Mouse (Mus musculus) liver, embryonic 12.5 days (tissue): ENCODE results near the gene Pald1. TPM values are rescaled to one million over a fixed set of nuclear protein-coding genes. Genes with fewer than 3 reads are reported as not detected.
A peak's percentile ranks its signal among the peaks of the same experiment; 100 is the strongest.

Experiments
- ATAC-seq: fragments of 200-750 bp; cut with Nextera tagmentation; 2 replicates; pipeline ENCODE4 v1.8.0; 2017; ENCODE audit warnings: moderate number of reproducible peaks, mild to moderate bottlenecking, moderate library complexity
- H3K27ac ChIP-seq: fragments of 300-500 bp; sonication (generic); 2 replicates; pipeline ENCODE4 v1.5.1; 2016; ENCODE audit warnings: mild to moderate bottlenecking
- H3K27me3 ChIP-seq: fragments of 300-500 bp; sonication (generic); replicated peaks from 2 replicates; pipeline ENCODE4 v1.6.1; 2016; ENCODE audit warnings: mild to moderate bottlenecking, moderate library complexity
- H3K36me3 ChIP-seq: fragments of 300-500 bp; sonication (generic); 2 replicates; pipeline ENCODE4 v1.6.1; 2016; ENCODE audit warnings: mild to moderate bottlenecking, moderate library complexity
- H3K4me1 ChIP-seq: fragments of 300-500 bp; sonication (generic); 2 replicates; pipeline ENCODE4 v1.6.1; 2016
- H3K4me2 ChIP-seq: fragments of 300-500 bp; sonication (generic); 2 replicates; pipeline ENCODE4 v1.6.1; 2016; ENCODE audit warnings: mild to moderate bottlenecking, moderate library complexity
- H3K4me3 ChIP-seq: fragments of 300-500 bp; sonication (generic); 2 replicates; pipeline ENCODE4 v1.5.1; 2016; ENCODE audit warnings: mild to moderate bottlenecking, moderate library complexity
- H3K9ac ChIP-seq: fragments of 300-500 bp; sonication (generic); 2 replicates; pipeline ENCODE4 v1.6.1; 2016; ENCODE audit warnings: mild to moderate bottlenecking, moderate library complexity
- H3K9me3 ChIP-seq: fragments of 300-500 bp; sonication (generic); replicated peaks from 2 replicates; pipeline ENCODE4 v1.6.1; 2016; ENCODE audit warnings: mild to moderate bottlenecking, moderate library complexity
- WGBS: fragments of 180-500 bp; shearing (Covaris S2); methylation state at CpG from one replicate; pipeline ENCODE4 v1.1.7; 2016; ENCODE audit not compliant: insufficient replicate concordance; 5-methylcytosine and 5-hydroxymethylcytosine counted together
- polyA plus RNA-seq: library from polyadenylated mRNA; unstranded; fragments of >200 nt; fragmentation: Nextera tagmentation; extraction: Ambion mirVana; gene quantifications from 2 replicates; pipeline ENCODE4 v1.2.1, GENCODE M21; 2016

Gene Pald1
- polyA plus RNA-seq, 1 experiment from 2014 or later = 12.1 TPM

DNA sequence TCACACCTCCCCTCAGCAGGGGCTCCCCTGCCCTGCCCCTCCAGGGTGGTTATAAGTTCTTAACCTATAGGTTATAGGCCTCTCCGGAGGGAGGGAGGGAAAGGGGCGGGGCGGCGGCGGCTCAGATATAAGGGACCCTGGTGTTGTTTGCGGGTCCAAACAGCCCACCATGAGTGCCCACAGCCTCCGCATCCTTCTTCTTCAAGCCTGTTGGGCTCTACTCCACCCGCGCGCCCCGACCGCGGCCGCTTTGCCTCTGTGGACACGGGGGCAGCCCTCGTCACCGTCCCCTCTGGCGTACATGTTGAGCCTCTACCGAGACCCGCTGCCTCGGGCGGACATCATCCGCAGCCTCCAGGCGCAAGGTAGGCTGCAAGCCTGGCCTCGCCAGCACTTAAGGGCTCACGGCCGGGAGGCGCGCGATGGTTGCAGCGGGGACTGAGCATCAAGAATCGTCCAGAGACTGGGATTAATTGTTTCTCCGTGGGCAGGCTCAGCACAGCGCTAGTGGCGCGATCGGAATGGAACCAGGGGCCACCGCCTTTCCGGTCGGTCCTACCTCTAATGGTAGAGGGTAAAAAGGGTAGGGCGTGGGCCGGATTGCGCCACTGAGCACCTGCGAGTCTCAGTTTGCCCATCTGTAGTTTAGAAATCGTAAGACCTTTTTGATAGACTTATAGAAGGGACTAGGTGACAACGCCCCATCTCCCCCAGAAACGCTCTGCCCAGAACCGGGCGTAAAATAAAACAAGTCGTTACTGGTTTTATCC, 35.0 kb upstream of the Pald1 start:
- peaks cover 56% of the 10 kb centered on the region for H3K4me1 ChIP-seq
- WGBS = 1% methylated on average over 50 of the region's 50 CpGs
- no peaks in the 10 kb centered on the region for H3K36me3 ChIP-seq
- H3K9me3 ChIP-seq = no peaks in the 10 kb centered on the region
- peak overlapping the region; percentile 81 for H3K4me2 ChIP-seq
- peaks cover 61% of the 10 kb centered on the region for H3K27me3 ChIP-seq
- no peak for ATAC-seq
- H3K9ac ChIP-seq = peak overlapping the region; percentile 61
- no peak overlapping the region for H3K27ac ChIP-seq
- peak overlapping the region; percentile 55 for H3K4me3 ChIP-seq

DNA sequence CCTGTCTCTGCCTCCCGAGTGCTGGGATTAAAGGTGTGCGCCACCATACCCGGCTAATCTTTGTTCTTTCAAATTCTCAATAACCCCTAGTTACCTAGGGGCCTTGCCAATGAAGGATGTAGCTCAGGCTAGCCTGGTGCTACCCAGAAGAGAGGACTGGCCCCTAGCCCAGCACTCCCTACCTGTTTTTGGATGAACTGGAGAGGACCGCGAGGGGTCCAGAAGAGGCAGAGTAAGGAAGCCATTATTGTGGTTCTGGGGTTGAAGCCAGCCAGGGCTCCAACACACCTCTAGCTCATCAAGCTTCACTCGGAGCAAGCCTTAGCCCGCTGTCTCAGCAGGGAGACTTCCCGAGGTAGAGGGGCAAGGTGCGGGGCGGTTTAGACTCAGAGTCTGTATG, 34.3 kb upstream of the Pald1 start, which contains the start of gene Nodal:
TSS of gene Nodal (plus strand) at position 301 of the 400 bp plus-strand sequence.
- Histone ChIP-seq H3K9me3 (no peaks in the 10 kb centered on the region), H3K4me1 (peaks cover 60% of the 10 kb centered on the region), H3K4me3 (peak within 1 kb of the TSS; percentile 55), H3K4me2 (peak within 1 kb of the TSS; percentile 81), H3K36me3 (no peaks in the 10 kb centered on the region), H3K27me3 (peaks cover 59% of the 10 kb centered on the region), H3K9ac (peak within 1 kb of the TSS; percentile 61), H3K27ac (no peak within 1 kb of the TSS)
- ATAC-seq = no peak
- whole genome bisulfite sequencing = 31% methylated on average over 8 of the region's 10 CpGs

DNA sequence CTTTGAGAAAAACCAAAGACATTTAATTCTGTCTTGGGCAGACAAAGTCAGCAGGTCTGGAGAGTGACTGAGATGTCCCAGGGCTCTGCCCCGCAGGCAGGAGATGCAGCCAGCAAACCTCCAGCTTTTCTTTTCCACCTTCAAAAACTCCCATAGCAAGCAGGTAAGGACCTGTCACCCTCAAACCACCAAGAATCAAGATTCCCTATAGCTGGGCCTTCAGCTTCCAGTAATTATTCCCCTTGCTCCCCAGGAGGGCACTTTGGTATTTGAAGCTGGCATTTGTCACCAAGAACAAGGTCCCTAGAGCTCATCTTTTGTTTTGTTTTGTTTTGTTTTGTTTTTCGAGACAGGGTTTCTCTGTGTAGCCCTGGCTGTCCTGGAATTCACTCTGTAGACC, 33.7 kb upstream of the Pald1 start:
- Histone ChIP-seq H3K27ac (no peak overlapping the region), H3K9ac (no peak overlapping the region), H3K4me2 (no peak overlapping the region), H3K4me1 (peaks cover 65% of the 10 kb centered on the region), H3K4me3 (no peak overlapping the region), H3K27me3 (peaks cover 59% of the 10 kb centered on the region), H3K9me3 (no peaks in the 10 kb centered on the region), H3K36me3 (no peaks in the 10 kb centered on the region)
- WGBS = 62% methylated on average over 2 of the region's 2 CpGs
- ATAC-seq = no peak

DNA sequence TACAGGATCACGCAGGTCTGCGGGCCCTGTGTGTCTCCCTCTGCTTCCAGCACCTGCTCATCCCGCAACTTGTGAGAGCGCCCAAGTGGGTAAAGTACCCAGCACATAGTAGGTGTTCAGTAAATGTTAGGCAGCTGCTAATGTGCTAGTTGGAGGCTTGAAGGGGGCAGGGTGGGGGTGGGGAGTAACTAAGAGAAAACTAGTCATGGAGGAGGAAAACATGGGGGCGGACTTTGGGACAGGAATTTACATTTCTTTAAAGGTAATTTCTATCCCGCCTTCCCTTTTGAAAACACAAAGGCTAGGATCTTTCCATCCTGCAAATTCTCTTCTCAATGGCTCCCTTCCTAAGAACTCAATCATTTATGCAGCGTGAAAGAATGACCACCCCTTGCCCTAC, 33.2 kb upstream of the Pald1 start:
- Histone ChIP-seq H3K4me2 (no peak overlapping the region), H3K27ac (no peak overlapping the region), H3K27me3 (peaks cover 59% of the 10 kb centered on the region), H3K9me3 (no peaks in the 10 kb centered on the region), H3K9ac (no peak overlapping the region), H3K36me3 (no peaks in the 10 kb centered on the region), H3K4me3 (no peak overlapping the region), H3K4me1 (peaks cover 70% of the 10 kb centered on the region)
- no peak for ATAC-seq
- 59% methylated on average over 7 of the region's 7 CpGs for WGBS

DNA sequence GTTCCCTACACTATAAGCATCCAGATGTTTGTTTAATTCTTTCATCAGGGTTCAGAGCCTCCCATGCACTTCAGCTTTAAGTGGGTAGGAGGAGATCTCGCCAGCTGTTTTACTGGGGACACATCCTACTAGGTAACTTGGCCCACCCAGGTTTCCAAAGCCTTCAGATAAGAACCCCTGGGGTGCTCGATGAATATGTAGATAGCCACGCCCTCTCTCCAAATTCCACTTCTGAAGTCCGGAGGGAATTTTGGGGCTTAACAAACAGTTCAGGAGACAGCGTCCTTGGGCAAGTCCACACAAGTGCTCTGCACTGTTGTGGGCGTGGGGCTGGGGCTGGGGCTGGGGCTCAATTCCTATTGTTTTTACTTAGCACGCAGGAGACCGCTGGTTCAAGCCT, 32.6 kb upstream of the Pald1 start:
- Histone ChIP-seq H3K9ac (no peak overlapping the region), H3K4me3 (no peak overlapping the region), H3K4me2 (no peak overlapping the region), H3K36me3 (no peaks in the 10 kb centered on the region), H3K9me3 (no peaks in the 10 kb centered on the region), H3K27ac (no peak overlapping the region), H3K27me3 (peaks cover 52% of the 10 kb centered on the region), H3K4me1 (peaks cover 77% of the 10 kb centered on the region)
- WGBS = 31% methylated on average over 8 of the region's 8 CpGs
- no peak for ATAC-seq

DNA sequence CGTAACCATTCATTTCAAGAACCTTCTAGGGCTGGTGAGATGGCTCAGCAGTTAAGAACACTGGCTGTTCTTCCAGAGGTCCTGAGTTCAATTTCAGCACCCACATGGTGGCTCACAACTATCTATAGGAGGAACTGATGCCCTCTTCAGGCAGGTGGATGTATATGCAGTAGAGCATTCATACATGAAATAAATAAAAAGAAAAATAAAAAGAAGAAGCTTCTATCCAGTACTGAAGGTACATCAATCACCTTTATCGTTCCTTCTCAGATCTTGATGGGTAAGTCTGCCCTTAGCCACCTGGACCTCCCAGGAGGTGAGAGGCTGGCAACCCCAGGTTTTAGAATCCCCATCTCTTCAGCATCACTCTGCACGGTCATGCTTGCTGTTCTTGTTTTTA, 31.9 kb upstream of the Pald1 start:
- no peak overlapping the region for H3K27ac ChIP-seq
- H3K27me3 ChIP-seq = peaks cover 45% of the 10 kb centered on the region
- no peak overlapping the region for H3K4me2 ChIP-seq
- H3K4me1 ChIP-seq = peaks cover 79% of the 10 kb centered on the region
- H3K9ac ChIP-seq = no peak overlapping the region
- no peak for ATAC-seq
- WGBS = 74% methylated on average over 3 of the region's 3 CpGs
- no peak overlapping the region for H3K4me3 ChIP-seq
- H3K36me3 ChIP-seq = no peaks in the 10 kb centered on the region
- no peaks in the 10 kb centered on the region for H3K9me3 ChIP-seq

DNA sequence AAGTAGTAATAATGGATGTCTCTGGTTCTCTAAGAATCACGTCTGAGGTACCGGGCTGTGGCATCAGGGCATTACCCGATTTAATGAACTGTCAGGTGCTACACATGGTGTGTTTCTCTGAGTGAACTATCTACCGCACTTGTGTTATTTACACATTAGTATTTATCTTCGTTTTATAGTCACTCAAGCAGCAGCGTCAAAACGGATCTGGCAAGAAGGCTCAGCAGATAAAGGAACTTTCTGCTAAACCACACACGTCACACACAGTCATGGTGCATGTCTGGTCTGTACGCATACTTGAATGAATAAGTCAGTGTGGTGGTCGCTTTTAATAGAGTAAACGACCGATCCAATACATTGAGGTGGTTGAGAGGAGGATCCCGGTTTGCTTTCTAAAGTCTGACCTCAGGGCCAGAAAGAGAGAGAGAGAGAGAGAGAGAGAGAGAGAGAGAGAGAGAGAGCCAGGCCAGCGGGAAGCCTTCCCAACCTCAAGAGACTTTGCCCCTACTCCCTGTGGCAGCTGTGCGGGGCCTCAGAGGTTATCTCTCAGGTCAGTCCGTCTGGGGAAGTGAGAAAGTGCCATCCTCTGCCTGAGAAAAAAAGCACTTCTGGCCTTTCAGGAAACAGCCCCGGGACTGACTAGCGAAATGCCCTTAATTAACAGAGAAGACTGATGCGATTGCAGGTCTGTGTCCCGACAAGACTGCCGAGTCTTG, 29.7 kb upstream of the Pald1 start:
- Histone ChIP-seq H3K4me3 (peak overlapping the region; percentile 37), H3K27ac (peak overlapping the region; percentile 98), H3K36me3 (no peaks in the 10 kb centered on the region), H3K9ac (peak overlapping the region; percentile 72), H3K4me2 (peak overlapping the region; percentile 70), H3K4me1 (peaks cover 80% of the 10 kb centered on the region), H3K27me3 (peaks cover 24% of the 10 kb centered on the region), H3K9me3 (no peaks in the 10 kb centered on the region)
- 6% methylated on average over 21 of the region's 21 CpGs for WGBS
- ATAC-seq = peak; percentile 94

DNA sequence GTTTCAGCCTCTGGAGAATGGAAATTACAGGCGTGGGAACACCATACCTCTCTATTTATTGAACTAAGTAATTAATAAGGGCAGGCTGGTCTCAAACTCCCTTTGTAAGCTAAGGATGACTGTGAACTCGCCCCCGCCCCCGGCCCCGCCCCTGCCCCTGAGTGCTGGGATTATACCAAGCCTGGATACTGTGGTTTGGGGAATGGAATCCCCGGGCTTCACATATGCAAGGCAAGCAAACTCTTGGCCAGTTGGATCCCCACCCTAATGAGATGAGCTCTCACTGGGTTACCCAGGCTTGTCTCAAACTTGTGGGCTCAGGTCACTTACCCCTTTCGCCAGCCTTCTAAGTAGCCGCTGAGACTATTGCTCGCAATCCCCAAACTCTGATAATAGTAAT, 26.9 kb upstream of the Pald1 start:
- Histone ChIP-seq H3K4me2 (no peak overlapping the region), H3K36me3 (no peaks in the 10 kb centered on the region), H3K9me3 (no peaks in the 10 kb centered on the region), H3K9ac (no peak overlapping the region), H3K4me3 (no peak overlapping the region), H3K27me3 (peaks cover 12% of the 10 kb centered on the region), H3K4me1 (peaks cover 66% of the 10 kb centered on the region), H3K27ac (no peak overlapping the region)
- no peak for ATAC-seq
- 52% methylated on average over 9 of the region's 9 CpGs for WGBS

DNA sequence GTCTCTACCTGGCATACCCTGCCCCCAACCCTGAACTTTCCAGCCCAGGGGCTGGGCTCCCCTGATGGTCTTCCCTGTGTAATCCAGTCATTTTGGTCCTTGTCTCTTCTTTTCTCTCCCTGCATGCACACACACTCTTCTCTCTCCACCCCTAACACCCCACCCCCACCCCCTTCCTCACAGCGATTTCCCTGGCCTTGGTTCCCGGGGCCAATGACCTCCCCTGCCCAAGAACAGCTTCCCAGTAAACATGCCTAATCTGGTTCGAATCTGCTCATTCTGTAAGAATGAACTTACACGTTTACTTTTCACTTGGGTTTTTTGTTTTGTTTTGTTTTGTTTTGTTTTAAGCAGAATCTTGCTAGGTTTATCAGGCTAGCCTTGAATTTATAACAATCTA, 26.4 kb upstream of the Pald1 start:
- no peak overlapping the region for H3K4me3 ChIP-seq
- H3K27ac ChIP-seq = peak overlapping the region; percentile 30; the same call in 1 of the 2 replicates
- peaks cover 12% of the 10 kb centered on the region for H3K27me3 ChIP-seq
- H3K36me3 ChIP-seq = no peaks in the 10 kb centered on the region
- 35% methylated on average over 4 of the region's 4 CpGs for WGBS
- H3K9ac ChIP-seq = no peak overlapping the region
- H3K9me3 ChIP-seq = no peaks in the 10 kb centered on the region
- H3K4me2 ChIP-seq = no peak overlapping the region
- ATAC-seq = no peak
- peaks cover 62% of the 10 kb centered on the region for H3K4me1 ChIP-seq

DNA sequence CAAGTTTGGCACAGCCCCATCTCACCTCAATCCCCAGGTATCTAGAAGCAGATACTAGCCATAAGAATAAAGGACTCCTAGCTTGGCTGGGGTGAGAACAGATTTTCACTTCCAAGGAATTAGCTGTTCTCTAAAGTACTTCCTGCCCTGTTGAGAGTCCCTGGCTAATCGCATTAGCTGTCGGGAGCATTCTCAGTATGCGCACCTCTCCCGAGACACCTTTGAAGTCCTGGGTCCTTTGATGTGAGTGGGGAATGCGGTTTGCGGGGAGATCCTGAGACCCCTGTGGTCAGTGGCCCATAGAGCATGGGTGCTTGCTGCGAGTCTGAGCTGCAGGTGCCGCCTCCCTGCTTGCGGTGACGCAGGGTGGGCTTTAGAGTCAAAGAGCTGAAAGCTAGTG, 22.6 kb upstream of the Pald1 start:
- H3K4me2 ChIP-seq = no peak overlapping the region
- ATAC-seq = no peak
- peaks cover 12% of the 10 kb centered on the region for H3K27me3 ChIP-seq
- peaks cover 25% of the 10 kb centered on the region for H3K4me1 ChIP-seq
- H3K36me3 ChIP-seq = no peaks in the 10 kb centered on the region
- 18% methylated on average over 10 of the region's 10 CpGs for WGBS
- H3K9me3 ChIP-seq = 0 out of 2 replicates have a peak, but pooled peaks cover 7% of the 10 kb centered on the region
- H3K9ac ChIP-seq = no peak overlapping the region
- no peak overlapping the region for H3K27ac ChIP-seq
- no peak overlapping the region for H3K4me3 ChIP-seq

DNA sequence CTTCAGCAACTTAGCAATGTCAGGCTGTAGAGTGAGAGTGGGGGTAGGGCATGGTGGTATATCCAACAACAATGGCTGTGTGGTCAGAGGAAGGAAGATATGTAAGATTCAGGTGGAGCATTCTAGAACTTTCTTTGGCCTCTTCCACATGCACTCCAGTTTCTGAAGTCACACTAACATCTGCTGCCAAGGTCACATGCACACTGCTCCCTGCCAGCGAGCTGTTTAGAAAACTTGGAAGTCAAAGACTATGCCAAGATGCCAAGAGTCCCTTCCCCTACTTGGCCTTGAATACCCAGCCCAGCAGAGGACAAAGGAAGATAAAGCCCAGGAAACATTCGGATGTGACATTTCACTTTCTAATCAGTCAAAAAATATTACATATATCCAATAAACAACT, 19.6 kb upstream of the Pald1 start:
- Histone ChIP-seq H3K27ac (no peak overlapping the region), H3K9me3 (0 out of 2 replicates have a peak, but pooled peaks cover 7% of the 10 kb centered on the region), H3K4me2 (no peak overlapping the region), H3K36me3 (no peaks in the 10 kb centered on the region), H3K27me3 (peaks cover 12% of the 10 kb centered on the region), H3K4me3 (no peak overlapping the region), H3K9ac (no peak overlapping the region), H3K4me1 (0 out of 2 replicates have a peak, but pooled peaks cover 4% of the 10 kb centered on the region)
- 71% methylated on average over 2 of the region's 2 CpGs for WGBS
- ATAC-seq = no peak

DNA sequence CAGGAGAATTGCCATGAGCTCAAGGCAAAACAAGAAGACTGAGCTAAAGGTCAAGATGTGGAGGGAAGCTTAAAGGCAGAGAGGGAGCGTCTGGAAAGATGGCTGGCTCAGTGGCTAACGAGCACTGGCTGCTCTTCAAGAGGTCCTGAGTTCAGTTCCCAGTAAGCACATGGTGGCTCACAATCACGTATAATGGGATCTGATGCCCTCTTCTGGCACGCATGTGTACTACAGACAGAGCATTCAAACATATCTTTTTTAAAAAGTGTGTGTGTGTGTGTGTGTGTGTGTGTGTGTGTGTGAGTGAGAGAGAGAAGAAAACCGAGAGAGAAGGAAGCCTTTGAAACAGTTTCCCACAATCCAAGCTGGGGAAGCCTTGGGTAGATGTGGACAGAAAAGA, 19.1 kb upstream of the Pald1 start:
- H3K9me3 ChIP-seq = 0 out of 2 replicates have a peak, but pooled peaks cover 7% of the 10 kb centered on the region
- 51% methylated on average over 5 of the region's 5 CpGs for WGBS
- no peak for ATAC-seq

More for the DNA sequence above, 19.1 kb upstream of the Pald1 start:
- no peak overlapping the region for H3K4me2 ChIP-seq
- H3K27me3 ChIP-seq = peaks cover 12% of the 10 kb centered on the region
- H3K4me1 ChIP-seq = 0 out of 2 replicates have a peak, but pooled peaks cover 4% of the 10 kb centered on the region
- no peak overlapping the region for H3K9ac ChIP-seq
- no peak overlapping the region for H3K4me3 ChIP-seq
- no peaks in the 10 kb centered on the region for H3K36me3 ChIP-seq
- H3K27ac ChIP-seq = no peak overlapping the region
